Mouse (Mus musculus) lung, embryonic 15.5 days (tissue): ENCODE measurements around the gene Cask. TPM values are rescaled to one million over a fixed set of nuclear protein-coding genes. Genes with fewer than 3 reads are reported as not detected.

Source experiments
- ATAC-seq: fragments of 200-750 bp; cut with Nextera tagmentation; 2 replicates; pipeline ENCODE4 v1.8.0; 2017; ENCODE audit warnings: moderate number of reproducible peaks, borderline replicate concordance; ENCODE audit not compliant: low FRiP score, low TSS enrichment; ENCODE audit errors: extremely low read depth
- H3K27ac ChIP-seq: fragments of 300-500 bp; sonication (generic); 2 replicates; pipeline ENCODE4 v1.5.1; 2015; ENCODE audit warnings: moderate library complexity, mild to moderate bottlenecking, inconsistent platforms
- H3K27me3 ChIP-seq: fragments of 300-500 bp; sonication (generic); 2 replicates; pipeline ENCODE4 v1.6.1; 2015; ENCODE audit warnings: inconsistent platforms
- H3K36me3 ChIP-seq: fragments of 300-500 bp; sonication (generic); 2 replicates; pipeline ENCODE4 v1.6.1; 2015; ENCODE audit warnings: inconsistent platforms
- H3K4me1 ChIP-seq: fragments of 300-500 bp; sonication (generic); 2 replicates; pipeline ENCODE4 v1.6.1; 2015; ENCODE audit warnings: inconsistent platforms
- H3K4me2 ChIP-seq: fragments of 300-500 bp; sonication (generic); 2 replicates; pipeline ENCODE4 v1.6.1; 2015; ENCODE audit warnings: inconsistent platforms, mild to moderate bottlenecking, moderate library complexity
- H3K4me3 ChIP-seq: fragments of 300-500 bp; sonication (generic); 2 replicates; pipeline ENCODE4 v1.5.1; 2015; ENCODE audit warnings: mild to moderate bottlenecking, inconsistent platforms
- H3K9ac ChIP-seq: fragments of 300-500 bp; sonication (generic); 2 replicates; pipeline ENCODE4 v1.6.1; 2015; ENCODE audit warnings: inconsistent platforms
- H3K9me3 ChIP-seq: fragments of 300-500 bp; sonication (generic); 2 replicates; pipeline ENCODE4 v1.6.1; 2016; ENCODE audit warnings: inconsistent platforms
- WGBS: fragments of 180-500 bp; shearing (Covaris S2); methylation state at CpG from one replicate; pipeline ENCODE4 v1.1.7; 2015; 5-methylcytosine and 5-hydroxymethylcytosine counted together
- polyA plus RNA-seq: library from polyadenylated mRNA; unstranded; fragments of >200 nt; fragmentation: Nextera tagmentation; extraction: Ambion mirVana; gene quantifications from 2 replicates; pipeline ENCODE4 v1.2.1, GENCODE M21; 2015

Gene Cask
- polyA plus RNA-seq, 1 experiment from 2014 or later, result 11.6 TPM

DNA sequence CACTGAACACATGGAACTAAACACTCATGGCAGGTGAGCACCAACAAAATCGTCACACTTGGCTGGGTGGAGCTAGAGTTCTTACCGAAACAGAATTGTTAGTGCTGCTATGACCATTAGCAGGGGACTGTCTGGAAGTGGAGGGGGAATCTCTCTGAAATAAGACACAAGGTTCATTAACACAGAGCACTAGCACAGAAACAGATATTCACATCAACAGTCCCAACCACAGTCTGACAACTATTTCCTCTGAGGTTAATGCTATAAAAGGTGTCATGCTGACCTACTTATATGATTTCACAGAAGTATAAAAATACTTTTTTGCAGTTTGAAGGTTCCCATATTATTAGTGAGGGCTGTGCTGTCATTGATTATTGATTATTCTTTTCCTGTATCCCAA, 298.9 kb downstream of the Cask start:
- no peaks in the 10 kb centered on the region for H3K4me1 ChIP-seq
- 55% methylated on average over 2 of the region's 2 CpGs for WGBS
- peak overlapping the region; percentile 15; the same call in 1 of the 2 replicates for H3K27ac ChIP-seq
- no peak for ATAC-seq
- H3K9ac ChIP-seq, result no peak overlapping the region
- H3K27me3 ChIP-seq, result peaks cover 5% of the 10 kb centered on the region; the same call in 1 of the 2 replicates
- no peak overlapping the region for H3K4me3 ChIP-seq
- 0 out of 2 replicates have a peak, but pooled peaks cover under 1% of the 10 kb centered on the region for H3K36me3 ChIP-seq
- no peaks in the 10 kb centered on the region for H3K9me3 ChIP-seq
- H3K4me2 ChIP-seq, result no peak overlapping the region

DNA sequence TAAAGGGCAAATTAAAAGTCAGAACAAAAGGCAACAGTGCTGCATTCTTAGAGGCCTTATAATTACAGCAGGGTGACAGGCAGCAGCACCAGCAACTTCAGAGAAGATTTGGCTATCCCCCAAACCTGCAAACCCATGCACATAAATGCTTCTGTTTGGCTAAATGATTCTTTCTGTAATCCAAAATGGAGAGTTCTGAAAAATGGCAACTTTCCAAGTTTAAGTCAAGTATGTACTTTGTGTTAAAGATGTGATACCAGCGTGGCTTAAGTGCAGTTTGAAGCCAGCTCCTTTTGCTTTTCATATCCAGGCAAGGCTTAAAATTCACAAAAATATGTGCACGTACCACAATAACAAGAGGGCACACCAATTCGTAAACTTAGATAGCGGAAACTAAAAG, 299.6 kb downstream of the Cask start:
- no peak overlapping the region for H3K27ac ChIP-seq
- WGBS, result 54% methylated on average over 4 of the region's 4 CpGs
- ATAC-seq, result no peak

GRCm38 (mm10) chrX:13549100-13549499, 302.1 kb downstream of the Cask start:
- 0 out of 2 replicates have a peak, but pooled peaks cover 4% of the 10 kb centered on the region for H3K36me3 ChIP-seq
- peaks cover 5% of the 10 kb centered on the region; the same call in 1 of the 2 replicates for H3K27me3 ChIP-seq
- no peak for ATAC-seq
- no peak overlapping the region for H3K4me2 ChIP-seq
- no peak overlapping the region for H3K9ac ChIP-seq
- H3K4me3 ChIP-seq, result no peak overlapping the region
- no peak overlapping the region for H3K27ac ChIP-seq
- no peaks in the 10 kb centered on the region for H3K4me1 ChIP-seq
- H3K9me3 ChIP-seq, result no peaks in the 10 kb centered on the region
- 77% methylated on average over 4 of the region's 4 CpGs for WGBS

More for the DNA sequence above, 299.6 kb downstream of the Cask start:
- H3K4me2 ChIP-seq, result no peak overlapping the region
- peaks cover 5% of the 10 kb centered on the region; the same call in 1 of the 2 replicates for H3K27me3 ChIP-seq
- no peaks in the 10 kb centered on the region for H3K4me1 ChIP-seq
- H3K36me3 ChIP-seq, result 0 out of 2 replicates have a peak, but pooled peaks cover 4% of the 10 kb centered on the region
- H3K9ac ChIP-seq, result no peak overlapping the region
- H3K9me3 ChIP-seq, result no peaks in the 10 kb centered on the region
- H3K4me3 ChIP-seq, result no peak overlapping the region

- no peak overlapping the region for H3K4me2 ChIP-seq
- no peak overlapping the region for H3K9ac ChIP-seq
- H3K36me3 ChIP-seq, result no peaks in the 10 kb centered on the region
- 87% methylated on average over 8 of the region's 8 CpGs for WGBS
- no peak for ATAC-seq
- H3K4me3 ChIP-seq, result no peak overlapping the region
- no peak overlapping the region for H3K27ac ChIP-seq
- H3K4me1 ChIP-seq, result no peaks in the 10 kb centered on the region
- H3K9me3 ChIP-seq, result no peaks in the 10 kb centered on the region
- no peaks in the 10 kb centered on the region; the same call in 1 of the 2 replicates for H3K27me3 ChIP-seq
These were observed 329.9 kb downstream of the Cask start for GRCm38 (mm10) chrX:13521288-13521687.

GRCm38 (mm10) chrX:13520566-13520965, 330.6 kb downstream of the Cask start:
- Histone ChIP-seq H3K4me3 (no peak overlapping the region), H3K9ac (no peak overlapping the region), H3K27me3 (no peaks in the 10 kb centered on the region; the same call in 1 of the 2 replicates), H3K4me2 (no peak overlapping the region), H3K36me3 (no peaks in the 10 kb centered on the region), H3K4me1 (no peaks in the 10 kb centered on the region), H3K9me3 (no peaks in the 10 kb centered on the region), H3K27ac (no peak overlapping the region)
- 91% methylated on average over 4 of the region's 4 CpGs for WGBS
- no peak for ATAC-seq

GRCm38 (mm10) chrX:13519408-13519783, 331.8 kb downstream of the Cask start:
- Histone ChIP-seq H3K27me3 (no peaks in the 10 kb centered on the region; the same call in 1 of the 2 replicates), H3K4me2 (no peak overlapping the region), H3K36me3 (no peaks in the 10 kb centered on the region), H3K4me1 (no peaks in the 10 kb centered on the region), H3K9me3 (no peaks in the 10 kb centered on the region), H3K4me3 (no peak overlapping the region), H3K27ac (no peak overlapping the region), H3K9ac (no peak overlapping the region)
- 58% methylated on average over 5 of the region's 5 CpGs for WGBS
- no peak for ATAC-seq

GRCm38 (mm10) chrX:13518781-13519407, 332.3 kb downstream of the Cask start:
- Histone ChIP-seq H3K4me2 (no peak overlapping the region), H3K36me3 (no peaks in the 10 kb centered on the region), H3K27me3 (no peaks in the 10 kb centered on the region; the same call in 1 of the 2 replicates), H3K4me3 (no peak overlapping the region), H3K4me1 (no peaks in the 10 kb centered on the region), H3K9ac (no peak overlapping the region), H3K27ac (no peak overlapping the region), H3K9me3 (no peaks in the 10 kb centered on the region)
- 60% methylated on average over 4 of the region's 4 CpGs for WGBS
- ATAC-seq, result no peak

DNA sequence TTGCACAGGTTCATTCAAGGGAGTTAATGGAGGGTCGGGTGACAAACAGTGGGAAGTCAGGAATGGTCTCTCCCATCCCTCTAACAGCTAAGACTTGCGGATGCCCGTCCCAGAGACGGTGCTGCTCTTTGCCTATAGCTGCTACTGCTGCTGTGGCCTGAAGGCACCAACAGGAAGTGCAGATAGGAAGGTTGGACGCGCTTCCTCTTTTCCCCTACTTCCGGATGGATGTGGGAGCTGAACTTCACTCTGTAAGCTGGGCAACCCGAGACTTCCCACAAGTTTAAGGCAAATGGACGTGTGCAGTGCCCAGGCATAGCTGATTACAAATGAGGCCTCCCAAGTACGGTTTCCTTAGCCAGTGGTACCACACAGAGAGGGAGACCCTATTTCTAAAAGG, 333.1 kb downstream of the Cask start:
- WGBS, result 77% methylated on average over 10 of the region's 10 CpGs
- Histone ChIP-seq H3K4me1 (no peaks in the 10 kb centered on the region), H3K9ac (no peak overlapping the region), H3K36me3 (no peaks in the 10 kb centered on the region), H3K27ac (no peak overlapping the region), H3K4me3 (no peak overlapping the region), H3K4me2 (no peak overlapping the region), H3K27me3 (no peaks in the 10 kb centered on the region; the same call in 1 of the 2 replicates), H3K9me3 (no peaks in the 10 kb centered on the region)
- ATAC-seq, result no peak

DNA sequence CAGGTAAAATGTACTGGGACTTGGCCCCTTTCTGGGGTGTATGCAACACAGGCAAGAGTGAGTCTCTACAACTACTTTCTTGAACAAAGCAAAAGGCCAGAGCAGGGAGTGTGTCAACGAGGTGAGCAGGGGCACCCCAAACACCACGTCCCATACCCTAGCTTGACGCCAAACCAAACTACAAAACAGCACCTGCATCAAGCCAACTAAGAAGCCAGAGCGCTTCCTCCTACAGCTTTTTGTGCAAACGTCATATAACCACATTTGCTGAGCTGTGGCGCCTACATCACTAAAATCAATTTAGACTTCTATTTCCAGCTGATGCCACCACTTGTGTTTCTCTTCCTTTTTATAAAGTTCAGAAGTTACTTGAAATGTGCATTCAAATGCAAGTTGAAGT, 334.7 kb downstream of the Cask start:
- Histone ChIP-seq H3K9me3 (no peaks in the 10 kb centered on the region), H3K4me1 (no peaks in the 10 kb centered on the region), H3K4me2 (no peak overlapping the region), H3K9ac (no peak overlapping the region), H3K4me3 (no peak overlapping the region), H3K27ac (no peak overlapping the region), H3K27me3 (no peaks in the 10 kb centered on the region), H3K36me3 (no peaks in the 10 kb centered on the region)
- 84% methylated on average over 6 of the region's 6 CpGs for WGBS
- ATAC-seq, result no peak

GRCm38 (mm10) chrX:13513864-13514263, 337.3 kb downstream of the Cask start:
- no peaks in the 10 kb centered on the region for H3K4me1 ChIP-seq
- no peak overlapping the region for H3K4me2 ChIP-seq
- no peak for ATAC-seq
- no peak overlapping the region for H3K9ac ChIP-seq
- no peak overlapping the region for H3K4me3 ChIP-seq
- H3K27me3 ChIP-seq, result no peaks in the 10 kb centered on the region
- H3K27ac ChIP-seq, result no peak overlapping the region
- 83% methylated on average over 5 of the region's 5 CpGs for WGBS
- no peaks in the 10 kb centered on the region for H3K9me3 ChIP-seq
- H3K36me3 ChIP-seq, result no peaks in the 10 kb centered on the region

GRCm38 (mm10) chrX:13513127-13513526, 338.0 kb downstream of the Cask start:
- WGBS, result 40% methylated on average over 2 of the region's 2 CpGs
- H3K27ac ChIP-seq, result no peak overlapping the region
- H3K9me3 ChIP-seq, result no peaks in the 10 kb centered on the region
- H3K4me1 ChIP-seq, result no peaks in the 10 kb centered on the region
- no peak overlapping the region for H3K4me3 ChIP-seq
- no peak for ATAC-seq
- no peak overlapping the region for H3K4me2 ChIP-seq
- no peaks in the 10 kb centered on the region for H3K36me3 ChIP-seq
- H3K27me3 ChIP-seq, result no peaks in the 10 kb centered on the region
- H3K9ac ChIP-seq, result no peak overlapping the region

DNA sequence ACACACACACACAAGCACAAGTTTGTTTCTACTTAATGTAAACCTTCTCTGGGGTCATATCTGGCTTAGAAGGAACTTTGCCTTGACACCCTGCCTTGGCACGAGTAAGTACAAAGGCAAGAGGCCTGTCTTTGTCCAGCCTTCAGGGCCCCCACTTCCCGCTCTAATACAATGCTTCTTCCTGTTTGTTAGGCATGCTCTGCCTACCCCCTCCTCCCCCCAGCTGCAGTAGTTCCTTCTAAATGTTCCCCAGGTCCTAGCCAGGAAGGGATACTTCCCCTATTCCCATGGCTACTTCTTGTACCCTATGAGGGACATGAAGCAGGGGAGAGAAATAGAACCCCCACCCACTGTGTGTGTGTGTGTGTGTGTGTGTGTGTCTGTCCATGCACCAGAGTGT, 344.8 kb downstream of the Cask start:
- H3K4me2 ChIP-seq, result no peak overlapping the region
- no peaks in the 10 kb centered on the region for H3K27me3 ChIP-seq
- H3K27ac ChIP-seq, result no peak overlapping the region
- H3K4me3 ChIP-seq, result no peak overlapping the region
- ATAC-seq, result peak; percentile 46; the same call in 1 of the 2 replicates
- no peaks in the 10 kb centered on the region for H3K36me3 ChIP-seq
- no peak overlapping the region for H3K9ac ChIP-seq
- WGBS, result 41% methylated on average over 2 of the region's 2 CpGs
- H3K9me3 ChIP-seq, result no peaks in the 10 kb centered on the region
- H3K4me1 ChIP-seq, result no peaks in the 10 kb centered on the region
